Mouse (Mus musculus) megakaryocyte, embryonic 14.5 days (primary cell): ENCODE measurements around the gene Nfatc2ip.

Source experiments
- FLI1 ChIP-seq: IDR thresholded peaks from 2 replicates; pipeline ENCODE4 v1.6.1; 2012; ENCODE audit warnings: low read length, inconsistent platforms, mixed read lengths
- GATA1 ChIP-seq: IDR thresholded peaks from 3 replicates; pipeline ENCODE4 v1.6.1; 2012; ENCODE audit warnings: mixed read lengths, low read length, inconsistent platforms, borderline replicate concordance

DNA sequence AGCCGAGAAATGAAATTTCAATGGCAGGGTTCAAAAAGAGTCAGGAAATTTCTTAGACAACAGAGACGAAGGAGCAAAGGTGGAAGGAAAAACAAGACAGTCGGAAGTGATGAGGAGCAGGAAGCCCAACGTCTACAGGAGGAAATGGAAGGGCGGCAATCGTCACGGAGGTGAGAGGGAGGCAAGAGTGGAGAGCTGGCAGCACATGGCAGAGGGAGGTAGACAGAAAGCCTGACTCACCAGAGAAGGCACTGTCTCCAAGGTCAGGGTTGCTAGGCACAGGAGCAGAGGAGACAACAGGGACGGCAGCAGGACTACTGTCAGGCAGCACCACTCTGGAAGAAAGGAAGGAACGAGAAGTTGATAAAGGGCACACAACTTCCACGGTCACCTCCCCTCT lies 28.9 kb downstream of the Nfatc2ip start:
- TF ChIP-seq GATA1 (no peak), FLI1 (no peak)
